Mouse (Mus musculus) megakaryocyte, embryonic 14.5 days (primary cell): ENCODE measurements around the gene Fgfr2. TPM values are rescaled to one million over a fixed set of nuclear protein-coding genes. Genes with fewer than 3 reads are reported as not detected.
A peak's percentile ranks its signal among the peaks of the same experiment; 100 is the strongest.

Experiments
- H3K27me3 ChIP-seq: replicated peaks from 2 replicates; pipeline ENCODE3; 2012; ENCODE audit warnings: inconsistent platforms
- H3K36me3 ChIP-seq: replicated peaks from 2 replicates; pipeline ENCODE3; 2012; ENCODE audit warnings: low read length, inconsistent platforms, mixed read lengths
- H3K4me1 ChIP-seq: 2 replicates; pipeline ENCODE4 v1.6.1; 2012; ENCODE audit warnings: inconsistent platforms
- H3K4me3 ChIP-seq: replicated peaks from 2 replicates; pipeline ENCODE3; 2012; ENCODE audit warnings: moderate library complexity, mild to moderate bottlenecking, inconsistent platforms
- H3K9me3 ChIP-seq: 2 replicates; pipeline ENCODE4 v1.6.1; 2012; ENCODE audit warnings: inconsistent platforms
- FLI1 ChIP-seq: IDR thresholded peaks from 2 replicates; pipeline ENCODE4 v1.6.1; 2012; ENCODE audit warnings: low read length, inconsistent platforms, mixed read lengths
- GATA1 ChIP-seq: IDR thresholded peaks from 3 replicates; pipeline ENCODE4 v1.6.1; 2012; ENCODE audit warnings: mixed read lengths, low read length, inconsistent platforms, borderline replicate concordance
- polyA plus RNA-seq: library from polyadenylated mRNA; stranded (reverse); fragments of >175 nt; gene quantifications from 2 replicates; pipeline ENCODE4 v1.2.3, GENCODE M21; 2012; ENCODE audit warnings: low replicate concordance; ENCODE audit not compliant: insufficient read depth

Fgfr2 gene
- polyA plus RNA-seq, 1 experiment = 0.45 TPM

DNA sequence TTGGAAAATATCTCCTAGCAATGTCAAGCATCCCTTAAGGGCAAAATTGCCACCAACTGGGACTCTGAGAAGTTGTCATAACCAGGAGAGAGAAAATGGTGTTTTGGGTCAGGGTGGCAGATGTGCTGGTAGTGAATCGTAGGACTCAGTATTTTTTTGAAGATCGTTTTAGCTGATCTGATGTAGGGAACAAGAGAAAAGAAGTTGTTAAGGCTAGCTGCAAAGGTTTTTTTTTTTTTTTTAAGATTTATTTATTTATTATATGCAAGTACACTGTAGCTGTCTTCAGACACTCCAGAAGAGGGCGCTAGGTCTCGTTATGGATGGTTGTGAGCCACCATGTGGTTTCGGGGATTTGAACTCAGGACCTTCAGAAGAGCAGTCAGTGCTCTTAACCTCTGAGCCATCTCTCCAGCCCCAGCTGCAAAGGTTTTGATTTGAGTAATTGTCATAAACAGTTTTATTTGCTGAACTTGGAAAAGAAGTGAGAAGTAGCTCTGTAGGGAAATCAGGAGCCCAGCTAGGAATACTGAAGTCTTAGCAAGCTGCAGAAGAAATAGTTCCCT lies 265.0 kb downstream of the Fgfr2 start:
- no peak for TF ChIP-seq GATA1
- TF ChIP-seq FLI1 = no peak
- peaks cover 63% of the 10 kb centered on the region for H3K4me1 ChIP-seq
- H3K4me3 ChIP-seq = no peak overlapping the region
- peaks cover 15% of the 10 kb centered on the region for H3K36me3 ChIP-seq
- no peaks in the 10 kb centered on the region for H3K9me3 ChIP-seq
- no peaks in the 10 kb centered on the region for H3K27me3 ChIP-seq

DNA sequence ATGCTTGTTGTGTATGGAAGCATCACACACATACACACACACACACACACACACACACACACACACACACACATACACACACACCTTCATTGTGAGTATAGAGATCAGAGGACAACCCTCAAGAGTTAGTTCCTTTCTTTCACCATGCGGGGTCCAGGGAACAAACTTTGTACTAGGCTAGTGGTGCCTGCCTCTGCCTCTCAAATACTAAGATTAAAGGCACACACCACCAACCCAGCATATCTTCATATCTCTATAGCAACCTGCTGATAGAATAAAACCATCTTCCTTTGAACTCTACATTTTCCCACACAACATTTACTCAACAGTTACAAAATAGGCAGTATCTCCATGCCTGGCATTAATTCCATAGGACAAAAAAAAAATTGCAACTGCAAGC lies 267.1 kb downstream of the Fgfr2 start:
- Histone ChIP-seq H3K4me1 (peaks cover 60% of the 10 kb centered on the region), H3K36me3 (no peaks in the 10 kb centered on the region), H3K27me3 (no peaks in the 10 kb centered on the region), H3K9me3 (no peaks in the 10 kb centered on the region), H3K4me3 (no peak overlapping the region)
- TF ChIP-seq FLI1 (no peak), GATA1 (no peak)

DNA sequence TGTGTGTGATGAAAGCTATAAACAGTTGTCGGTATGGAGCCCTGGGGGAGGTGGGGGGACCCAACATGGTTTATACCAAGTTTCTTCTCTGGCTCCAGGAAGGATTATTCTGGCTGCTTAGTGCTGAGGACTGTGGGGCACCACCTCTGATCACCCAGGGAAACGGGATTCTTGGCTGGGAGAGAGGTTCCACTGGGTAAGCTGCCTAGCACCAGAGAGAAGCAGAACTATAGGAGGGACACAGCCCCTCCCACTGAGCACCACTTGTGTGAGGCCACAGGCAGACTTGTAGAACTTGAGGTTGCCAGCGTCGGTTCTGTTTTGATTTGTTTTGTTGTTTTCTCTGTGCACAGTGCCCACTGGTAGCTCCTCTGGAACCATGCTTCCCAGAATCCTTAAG lies 269.2 kb downstream of the Fgfr2 start:
- H3K36me3 ChIP-seq = peaks cover 17% of the 10 kb centered on the region

DNA sequence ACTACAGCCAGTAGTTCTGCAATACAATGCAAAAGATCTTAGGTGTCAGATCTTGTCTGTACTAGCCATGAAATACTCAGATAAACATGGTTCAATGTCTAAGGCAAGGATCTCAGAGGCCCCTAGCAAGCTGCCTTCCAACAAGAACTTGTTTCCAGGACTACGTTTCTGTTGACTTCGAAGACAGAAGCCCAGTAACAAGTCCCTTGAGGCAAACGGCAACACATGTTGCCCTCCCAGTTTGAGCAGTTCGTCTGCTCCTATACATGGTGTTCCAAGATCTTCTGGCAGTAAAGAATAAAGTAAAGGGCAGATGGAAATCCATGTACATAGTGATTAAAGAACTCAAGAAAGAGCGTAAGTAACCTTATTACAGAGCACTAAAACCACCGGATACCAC lies 269.8 kb downstream of the Fgfr2 start:
- Histone ChIP-seq H3K27me3 (no peaks in the 10 kb centered on the region), H3K36me3 (peaks cover 23% of the 10 kb centered on the region), H3K4me3 (no peak overlapping the region), H3K9me3 (no peaks in the 10 kb centered on the region), H3K4me1 (peaks cover 58% of the 10 kb centered on the region)
- TF ChIP-seq FLI1 = no peak
- TF ChIP-seq GATA1 = no peak

More for the DNA sequence above, 269.2 kb downstream of the Fgfr2 start:
- H3K4me3 ChIP-seq = no peak overlapping the region
- TF ChIP-seq GATA1 = no peak
- TF ChIP-seq FLI1 = no peak
- no peaks in the 10 kb centered on the region for H3K9me3 ChIP-seq
- H3K4me1 ChIP-seq = peaks cover 63% of the 10 kb centered on the region
- no peaks in the 10 kb centered on the region for H3K27me3 ChIP-seq

DNA sequence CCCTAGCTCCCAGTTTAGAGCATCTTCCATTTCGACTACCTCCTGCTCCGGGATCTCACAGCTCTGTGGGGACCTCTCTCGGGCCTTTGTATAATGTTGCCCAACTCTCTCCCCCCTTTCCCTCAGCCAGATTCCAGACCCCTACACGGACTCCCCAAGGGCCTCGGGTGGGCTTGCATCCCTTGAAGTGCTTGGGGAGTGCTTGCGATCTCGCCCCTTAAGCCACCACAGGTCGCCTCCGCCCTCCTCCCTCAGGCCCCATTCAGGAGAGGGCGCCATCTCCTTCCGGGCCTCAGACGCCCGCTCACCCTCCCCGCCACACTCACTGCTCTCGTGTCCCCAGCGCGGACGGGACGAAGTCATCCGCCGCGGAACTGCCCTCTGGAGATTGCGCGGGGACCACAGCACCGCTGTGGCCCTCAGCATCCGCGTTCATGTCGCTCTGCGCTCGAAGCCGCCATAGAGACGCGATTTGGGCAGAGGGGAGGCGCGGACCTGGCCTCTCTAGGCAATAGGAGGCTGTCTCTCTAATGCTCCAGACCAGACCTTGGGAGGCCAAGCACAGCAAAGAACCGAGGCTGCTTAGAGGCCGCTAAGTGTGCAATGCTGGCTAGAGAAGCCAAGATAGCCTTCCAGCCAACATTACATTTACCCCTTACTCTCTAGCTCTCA lies 270.8 kb downstream of the Fgfr2 start, which contains the start of gene Eef1akmt2:
Gene Eef1akmt2, minus strand, starts transcription at position 501 of the 672 bp plus-strand sequence.
- Histone ChIP-seq H3K9me3 (no peaks in the 10 kb centered on the region), H3K4me3 (peak within 1 kb of the TSS; percentile 96), H3K4me1 (peaks cover 55% of the 10 kb centered on the region), H3K27me3 (no peaks in the 10 kb centered on the region), H3K36me3 (peaks cover 34% of the 10 kb centered on the region)
- TF ChIP-seq FLI1 (no peak), GATA1 (no peak)

DNA sequence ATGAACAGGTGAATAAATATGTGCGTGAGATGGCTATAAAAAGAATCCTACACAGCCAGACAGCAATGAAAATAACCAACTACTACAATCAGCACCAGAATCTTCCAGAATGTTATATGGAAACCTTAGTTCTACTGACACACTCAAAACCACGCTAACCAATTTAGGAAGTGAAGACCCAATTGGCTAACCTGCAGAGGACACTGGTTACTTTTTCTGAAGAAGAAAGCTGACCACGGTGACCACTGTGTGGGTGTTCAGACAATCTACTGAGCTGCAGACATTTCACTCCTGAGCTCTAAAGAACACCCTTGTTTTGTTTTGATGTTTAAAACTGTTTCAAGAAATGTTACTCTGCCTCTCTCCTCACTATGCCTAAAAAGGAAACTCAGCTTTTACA lies 280.0 kb downstream of the Fgfr2 start:
- Histone ChIP-seq H3K4me1 (peaks cover 70% of the 10 kb centered on the region), H3K36me3 (peaks cover 24% of the 10 kb centered on the region), H3K4me3 (no peak overlapping the region), H3K9me3 (no peaks in the 10 kb centered on the region), H3K27me3 (no peaks in the 10 kb centered on the region)
- TF ChIP-seq FLI1 (no peak), GATA1 (no peak; the same call in 2 of the 3 replicates)

DNA sequence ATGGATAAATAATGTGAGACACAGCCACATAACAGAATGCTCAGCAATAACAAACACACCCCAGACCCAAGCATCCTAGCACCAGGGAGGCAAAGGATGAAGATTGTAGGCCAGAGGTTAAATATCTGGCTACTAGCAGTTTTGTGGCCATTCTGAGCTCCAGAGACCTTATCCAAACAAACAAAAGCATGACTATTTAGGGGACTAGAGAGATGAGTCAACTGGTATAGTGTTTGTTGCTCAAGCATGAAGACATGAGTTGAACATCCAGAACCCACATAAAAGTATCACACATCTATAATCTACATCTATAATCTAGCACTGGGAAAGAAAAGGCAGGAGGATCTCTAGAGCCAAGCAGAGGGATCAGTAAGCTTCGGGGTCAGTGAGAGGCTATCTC lies 280.7 kb downstream of the Fgfr2 start:
- Histone ChIP-seq H3K27me3 (no peaks in the 10 kb centered on the region), H3K4me1 (peaks cover 74% of the 10 kb centered on the region), H3K9me3 (no peaks in the 10 kb centered on the region), H3K36me3 (peaks cover 17% of the 10 kb centered on the region), H3K4me3 (no peak overlapping the region)
- TF ChIP-seq GATA1 = no peak
- no peak for TF ChIP-seq FLI1

DNA sequence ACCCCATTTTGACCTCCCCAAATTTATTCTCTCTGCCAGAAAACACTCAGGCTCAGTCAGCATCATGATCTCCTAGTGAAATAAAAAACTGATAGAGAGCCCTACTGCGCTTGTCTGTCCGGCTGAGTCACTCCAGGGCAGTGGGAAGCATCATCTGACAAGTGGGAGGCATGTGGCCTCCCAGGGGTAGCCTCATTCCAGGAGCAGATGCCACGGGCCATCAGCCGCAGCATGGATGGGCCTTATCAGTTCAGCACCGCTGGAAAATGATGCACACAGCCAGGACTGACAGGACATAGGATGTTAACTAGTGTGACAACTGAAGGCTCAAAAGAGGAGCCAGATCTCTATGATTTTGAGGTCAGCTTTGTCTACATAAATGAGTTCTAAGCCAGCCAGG lies 281.9 kb downstream of the Fgfr2 start:
- peaks cover 9% of the 10 kb centered on the region for H3K36me3 ChIP-seq
- no peak for TF ChIP-seq FLI1
- 0 out of 3 replicates have a peak, but pooled peaks have one; percentile 20 for TF ChIP-seq GATA1
- no peaks in the 10 kb centered on the region for H3K27me3 ChIP-seq
- peak overlapping the region; percentile 71 for H3K4me3 ChIP-seq
- peaks cover 79% of the 10 kb centered on the region for H3K4me1 ChIP-seq
- H3K9me3 ChIP-seq = no peaks in the 10 kb centered on the region

DNA sequence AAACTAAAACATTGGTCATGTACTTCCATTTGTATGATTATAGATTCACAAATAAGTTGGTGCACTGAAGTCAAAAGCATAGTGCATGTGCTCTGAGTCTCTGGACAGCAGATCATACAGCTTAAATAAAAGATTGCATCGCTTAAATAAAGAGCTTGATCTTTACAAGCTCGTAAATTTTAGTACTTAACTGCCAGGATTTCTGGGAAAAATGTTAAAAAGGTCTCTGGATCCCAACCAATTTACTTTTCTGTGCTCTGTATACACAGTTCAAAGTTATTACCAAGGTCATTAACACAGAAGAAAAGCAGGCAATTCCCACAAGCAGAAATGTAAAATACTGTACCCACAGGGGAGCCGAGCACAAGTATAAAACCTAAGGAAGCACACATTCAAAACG lies 292.2 kb downstream of the Fgfr2 start:
- TF ChIP-seq GATA1 = no peak
- TF ChIP-seq FLI1 = no peak
- H3K36me3 ChIP-seq = peaks cover 52% of the 10 kb centered on the region

DNA sequence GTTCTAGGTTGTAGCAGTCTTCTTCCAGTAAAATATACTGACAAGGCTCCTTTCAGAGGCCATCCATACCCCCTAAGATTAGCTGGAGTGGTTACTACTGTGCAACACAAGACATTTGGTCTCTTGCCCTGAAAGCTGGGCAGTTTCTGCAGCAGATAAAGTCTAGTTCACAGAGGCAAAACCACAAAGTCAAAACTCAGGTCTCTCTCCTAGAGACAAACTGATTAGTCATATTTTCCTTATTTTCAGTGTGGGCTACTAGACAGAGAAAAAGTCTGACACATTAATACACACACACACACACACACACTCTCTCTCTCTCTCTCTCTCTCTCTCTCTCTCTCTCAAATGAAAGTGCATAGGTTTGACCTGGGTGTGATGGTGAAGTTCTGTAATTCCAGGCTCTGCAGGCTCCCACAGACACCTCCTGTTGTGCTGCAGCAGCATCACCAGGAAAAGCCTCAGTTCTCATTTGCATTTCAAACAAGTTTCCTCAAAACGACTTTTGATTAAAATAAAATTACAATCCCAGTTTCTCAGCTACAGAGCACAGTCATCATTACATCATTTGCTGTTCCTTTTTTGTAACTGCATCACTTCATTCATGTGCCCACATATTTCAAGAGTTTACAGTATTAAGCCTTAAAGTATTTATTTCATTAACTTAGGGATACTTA lies 298.7 kb downstream of the Fgfr2 start:
- Histone ChIP-seq H3K4me1 (peaks cover 63% of the 10 kb centered on the region), H3K9me3 (no peaks in the 10 kb centered on the region), H3K27me3 (no peaks in the 10 kb centered on the region), H3K4me3 (no peak overlapping the region), H3K36me3 (peaks cover 23% of the 10 kb centered on the region)
- no peak for TF ChIP-seq GATA1

More for the DNA sequence above, 292.2 kb downstream of the Fgfr2 start:
- H3K27me3 ChIP-seq = no peaks in the 10 kb centered on the region
- peaks cover 38% of the 10 kb centered on the region for H3K4me1 ChIP-seq
- no peaks in the 10 kb centered on the region for H3K9me3 ChIP-seq
- no peak overlapping the region for H3K4me3 ChIP-seq
